23 mouse cellular contexts compared by ENCODE assay signal in the genomic region with DNA sequence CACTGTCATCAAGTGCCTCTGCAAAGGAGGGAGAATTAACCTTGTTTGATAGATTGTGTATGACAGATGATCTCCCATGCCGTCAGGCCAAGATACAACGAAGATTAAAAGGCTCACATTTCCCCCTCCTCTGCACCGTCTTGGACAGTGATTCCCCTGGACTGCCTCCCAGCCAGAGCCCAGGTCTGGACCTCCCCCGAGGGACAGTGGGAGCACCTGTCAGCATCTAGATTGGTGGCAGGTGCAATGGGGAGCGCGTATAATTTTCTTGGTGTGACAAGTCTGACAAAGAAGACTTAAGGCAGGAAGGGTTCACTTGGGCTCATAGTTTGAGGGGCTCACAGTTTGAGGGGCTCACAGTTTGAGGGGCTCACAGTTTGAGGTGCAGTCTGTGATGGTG.
"Had no signal": no experiment of that assay in that cellular context is flagged by ENCODE, and none has a peak within 500 bp of the region (broad histone marks: within the 10 kb centered on the region; RNA-seq: fewer than 3 reads in every experiment).

No protein-coding gene starts in this region.

- H3K27ac ChIP-seq: kidney, embryonic 15.5 days; left cerebral cortex, adult 2 months; limb, embryonic 12.5 days; liver, embryonic 12.5 days; liver, embryonic 15.5 days; lung, embryonic 15.5 days; midbrain, embryonic 10.5 days; midbrain, embryonic 13.5 days; neural tube, embryonic 13.5 days; stomach, embryonic 15.5 days had no signal

- H3K4me1 ChIP-seq: liver, embryonic 12.5 days; liver, embryonic 15.5 days; megakaryocyte, embryonic 14.5 days; neural tube, embryonic 13.5 days had no signal

- H3K27me3 ChIP-seq: kidney, embryonic 15.5 days; limb, embryonic 12.5 days; lung, embryonic 15.5 days; midbrain, embryonic 13.5 days; neural tube, embryonic 13.5 days; stomach, embryonic 15.5 days had no signal

- H3K4me2 ChIP-seq: kidney, embryonic 15.5 days; limb, embryonic 12.5 days; liver, embryonic 12.5 days; liver, embryonic 15.5 days; lung, embryonic 15.5 days; midbrain, embryonic 13.5 days; neural tube, embryonic 13.5 days; stomach, embryonic 15.5 days had no signal

- H3K4me3 ChIP-seq: kidney, embryonic 15.5 days; left cerebral cortex, adult 2 months; limb, embryonic 12.5 days; liver, embryonic 12.5 days; liver, embryonic 15.5 days; lung, embryonic 15.5 days; megakaryocyte, embryonic 14.5 days; midbrain, embryonic 10.5 days; midbrain, embryonic 13.5 days; myocyte; neural tube, embryonic 13.5 days; stomach, embryonic 15.5 days had no signal

- H3K9me3 ChIP-seq: kidney, embryonic 15.5 days; liver, embryonic 12.5 days; liver, embryonic 15.5 days; lung, embryonic 15.5 days; megakaryocyte, embryonic 14.5 days; midbrain, embryonic 10.5 days; midbrain, embryonic 13.5 days; neural tube, embryonic 13.5 days; stomach, embryonic 15.5 days had no signal

- ATAC-seq: liver, embryonic 12.5 days; midbrain, embryonic 13.5 days; midbrain, embryonic 16.5 days had no signal

- DNase-seq: kidney, postnatal 10 days; kidney, postnatal 36 days; layer of hippocampus, postnatal 36 days; liver; lung, adult 18-20 months; lung, postnatal 10 days; lung, postnatal 36 days; right cerebral cortex, postnatal 25 days; spleen, adult 18-20 months; thymus, postnatal 25 days had no signal

- H3K9ac ChIP-seq: kidney, embryonic 15.5 days; limb, embryonic 12.5 days; liver, embryonic 12.5 days; liver, embryonic 15.5 days; lung, embryonic 15.5 days; midbrain, embryonic 13.5 days; neural tube, embryonic 13.5 days; stomach, embryonic 15.5 days had no signal
